Mouse (Mus musculus): ENCODE data around the gene Col17a1. TPM values are rescaled to one million over a fixed set of nuclear protein-coding genes. Genes with fewer than 3 reads are reported as not detected.

Gene Col17a1
- total and polyA plus RNA-seq, 3 experiments = 0.04 TPM; not detected in 2

- Histone ChIP-seq H3K4me3 (ENCODE audit: control insufficient read depth in 1 of 2, insufficient read depth in 1 of 2, low read depth in 2 of 2, low read length in 2 of 2) (no peak overlapping the region), H3K9ac (ENCODE audit: control insufficient read depth, low read depth, low read length, poor library complexity, severe bottlenecking) (no peak overlapping the region), H3K9me3 (replicated peaks; ENCODE audit: insufficient read depth, low read length) (no peaks in the 10 kb centered on the region), H3K4me1 (ENCODE audit: control insufficient read depth in 1 of 2, insufficient read depth in 2 of 2, low read length in 2 of 2) (no peaks in the 10 kb centered on the region), H3K36me3 (ENCODE audit: control insufficient read depth in 1 of 2, insufficient read depth in 2 of 2, low read length in 2 of 2) (no peaks in the 10 kb centered on the region), H3K27ac (ENCODE audit: control insufficient read depth, low read depth, low read length) (no peak overlapping the region), H3K79me2 (ENCODE audit: control insufficient read depth, insufficient read depth, low read length, poor library complexity) (no peaks in the 10 kb centered on the region), H3K27me3 (ENCODE audit: control insufficient read depth in 1 of 2, insufficient read depth in 2 of 2, low read length in 2 of 2) (no peaks in the 10 kb centered on the region)
- TF ChIP-seq UBTF (IDR thresholded peaks at IDR 0.05; ENCODE audit: borderline replicate concordance, insufficient read depth, low read depth, low read length) (no peak), SMC3 (IDR thresholded peaks at IDR 0.05; ENCODE audit: low read depth, low read length) (no peak), MYC (IDR thresholded peaks at IDR 0.05; ENCODE audit: low read depth, low read length) (no peak), RCOR1 (IDR thresholded peaks at IDR 0.05; ENCODE audit: low read depth, low read length) (no peak), USF2 (IDR thresholded peaks at IDR 0.05; ENCODE audit: borderline replicate concordance in 1 of 2, insufficient read depth in 1 of 2, low read depth in 1 of 2, low read length in 2 of 2) (no peak), ZC3H11A (IDR thresholded peaks at IDR 0.05; ENCODE audit: low read depth, low read length) (no peak), CHD1 (IDR thresholded peaks at IDR 0.05; ENCODE audit: low read depth, low read length) (no peak), MAX (IDR thresholded peaks at IDR 0.05; ENCODE audit: low read length) (no peak), TAL1 (IDR thresholded peaks at IDR 0.05; ENCODE audit: low read length) (no peak), POLR2AphosphoS2 (IDR thresholded peaks at IDR 0.05; ENCODE audit: low read length) (no peak), EP300 (IDR thresholded peaks at IDR 0.05; ENCODE audit: low read depth in 1 of 2, low read length in 2 of 2) (no peak), GABPA (IDR thresholded peaks at IDR 0.05; ENCODE audit: low read depth, low read length) (no peak), USF1 (IDR thresholded peaks at IDR 0.05; ENCODE audit: low read depth, low read length) (no peak), KAT2A (conservative IDR thresholded peaks at IDR 0.05; ENCODE audit: low read depth, low read length) (no peak), TCF12 (IDR thresholded peaks at IDR 0.05; ENCODE audit: low read depth, low read length) (no peak), MYB (IDR thresholded peaks at IDR 0.05; ENCODE audit: low read depth, low read length) (no peak), ZNF384 (IDR thresholded peaks at IDR 0.05; ENCODE audit: low read depth, low read length) (no peak), POLR2A (IDR thresholded peaks at IDR 0.05; ENCODE audit: control insufficient read depth in 1 of 2, insufficient read depth in 1 of 2, low read depth in 1 of 2, low read length in 2 of 2, poor library complexity in 1 of 2) (no peak), MAFK (IDR thresholded peaks at IDR 0.05; ENCODE audit: borderline replicate concordance, low read depth, low read length) (no peak), NELFE (IDR thresholded peaks at IDR 0.05; ENCODE audit: low read depth, low read length) (no peak)
- peak; percentile 35 for DNase-seq (ENCODE audit: low read depth, low spot score)
Measured at GRCm38 (mm10) chr19:47705080-47705771, 13.3 kb upstream of the Col17a1 start.

GRCm38 (mm10) chr19:47700509-47700908, 8.6 kb upstream of the Col17a1 start:
- H3K4me3 ChIP-seq (ENCODE audit: control insufficient read depth in 1 of 2, insufficient read depth in 1 of 2, low read depth in 2 of 2, low read length in 2 of 2) = no peak overlapping the region
- H3K4me1 ChIP-seq (ENCODE audit: control insufficient read depth in 1 of 2, insufficient read depth in 2 of 2, low read length in 2 of 2) = peaks cover 0 to 7% of the 10 kb centered on the region in 2 experiments; a peak in 2 of 4 replicates
- H3K79me2 ChIP-seq (ENCODE audit: control insufficient read depth, insufficient read depth, low read length, poor library complexity) = no peaks in the 10 kb centered on the region
- TF ChIP-seq POLR2AphosphoS5 (IDR thresholded peaks at IDR 0.05; ENCODE audit: borderline replicate concordance, low read depth, low read length) (no peak), MAFK (IDR thresholded peaks at IDR 0.05; ENCODE audit: borderline replicate concordance, low read depth, low read length) (peak; percentile 68; the same call in 1 of the 2 replicates)
- H3K36me3 ChIP-seq (ENCODE audit: control insufficient read depth in 1 of 2, insufficient read depth in 2 of 2, low read length in 2 of 2) = peaks cover 0 to 5% of the 10 kb centered on the region in 2 experiments; a peak in 1 of 4 replicates
- H3K9me3 ChIP-seq (replicated peaks; ENCODE audit: insufficient read depth, low read length) = no peaks in the 10 kb centered on the region
- no peak for DNase-seq (ENCODE audit: low read depth, low spot score)
- no peak overlapping the region for H3K9ac ChIP-seq (ENCODE audit: control insufficient read depth, low read depth, low read length, poor library complexity, severe bottlenecking)
- no peaks in the 10 kb centered on the region for H3K27me3 ChIP-seq (ENCODE audit: control insufficient read depth in 1 of 2, insufficient read depth in 2 of 2, low read length in 2 of 2)
- no peak overlapping the region for H3K27ac ChIP-seq (ENCODE audit: control insufficient read depth, low read depth, low read length)

Data from MEL (cell line).